Mouse (Mus musculus) frontal cortex, adult 2 months (tissue): Measurements from ENCODE around the gene Irf2bp2. TPM values are rescaled to one million over a fixed set of nuclear protein-coding genes. Genes with fewer than 3 reads are reported as not detected.

Experiments used
- DNase-seq, 2 experiments: peaks; one replicate each; pipeline ENCODE4 v3.0.0; 2022; ENCODE audit warnings: low spot score in 1 of 2; ENCODE audit errors: extremely low spot score in 1 of 2
- polyA plus RNA-seq: library from polyadenylated mRNA; depleted of rRNA; stranded (reverse); fragments of >200 nt; gene quantifications from 2 replicates; pipeline ENCODE4 v1.2.3, GENCODE M21; 2012; rRNA removed

The Irf2bp2 gene
- polyA plus RNA-seq, result 36.5 and 40.8 TPM in 2 replicates

DNA sequence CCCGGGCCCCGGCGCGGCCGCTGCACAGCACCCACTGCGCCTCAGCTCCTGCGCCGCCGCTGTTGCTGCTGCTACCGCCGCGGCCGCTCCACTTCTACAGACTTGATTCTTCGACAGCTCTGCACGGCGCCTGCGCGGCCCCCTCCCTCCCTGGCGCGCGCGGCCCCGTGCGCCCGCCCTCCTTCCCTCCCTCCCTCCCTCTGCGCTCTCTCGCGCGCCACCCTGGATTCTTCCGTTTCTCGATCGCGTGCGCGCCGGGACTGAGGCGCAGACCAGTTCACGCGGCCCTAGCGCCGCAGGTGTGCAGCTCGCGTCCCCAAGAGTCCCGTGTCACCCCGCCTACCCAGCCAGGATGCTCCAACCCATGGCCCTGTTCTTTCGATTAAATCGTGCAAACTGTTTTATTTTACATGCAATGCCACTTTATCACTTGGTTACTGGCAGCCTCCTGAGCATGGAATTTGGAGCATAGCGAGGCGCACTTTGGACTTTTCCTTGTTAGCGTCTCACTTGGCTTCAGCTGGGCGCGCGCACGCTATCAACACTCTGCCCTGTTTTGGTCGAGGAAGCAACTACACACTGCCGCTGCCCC lies at the start of gene Irf2bp2:
Gene Irf2bp2, minus strand, starts transcription at position 98 of the 592 bp plus-strand sequence.
- peak in 1 of 2 experiments; percentile 89 for DNase-seq

GRCm38 (mm10) chr8:126642665-126643064 lies 48.9 kb upstream of the Irf2bp2 start:
- no peak for DNase-seq

DNA sequence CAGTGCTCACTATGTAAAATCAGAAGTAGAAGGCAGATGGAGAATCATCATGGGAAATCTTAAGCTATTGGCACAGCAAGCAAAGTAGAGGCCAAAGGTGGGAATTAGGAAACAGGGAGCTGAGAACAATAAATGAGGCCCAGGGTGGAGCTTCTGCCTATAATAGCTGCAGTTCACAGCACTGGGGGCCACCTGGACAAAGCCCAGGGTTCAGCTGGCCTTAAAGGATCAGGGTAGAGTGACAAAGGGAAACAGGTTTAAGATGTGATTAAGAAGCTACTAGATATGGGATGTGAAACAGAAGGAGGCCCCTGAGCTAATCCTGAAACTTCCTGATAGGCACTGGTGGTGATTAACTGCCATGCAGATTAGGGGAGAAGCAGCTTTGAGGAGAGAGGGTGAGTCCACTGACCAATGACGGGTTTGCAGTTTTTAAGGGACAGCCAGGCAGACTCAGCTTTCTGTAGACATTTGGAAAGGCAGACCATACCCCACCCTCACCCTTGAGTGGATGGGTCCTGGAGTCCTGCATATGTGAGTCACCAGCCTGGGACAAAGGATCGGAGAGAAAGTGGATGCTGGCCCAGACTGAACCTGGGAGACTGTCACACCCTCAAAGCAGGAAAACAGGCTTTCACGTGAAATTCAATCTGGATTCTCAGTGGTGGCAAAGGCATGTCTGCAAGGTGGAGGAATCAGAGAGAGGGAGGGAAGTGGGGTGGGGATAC lies 47.9 kb upstream of the Irf2bp2 start:
- DNase-seq, result no peak

- no peak for DNase-seq
Observed at GRCm38 (mm10) chr8:126639161-126639560, 45.4 kb upstream of the Irf2bp2 start.

DNA sequence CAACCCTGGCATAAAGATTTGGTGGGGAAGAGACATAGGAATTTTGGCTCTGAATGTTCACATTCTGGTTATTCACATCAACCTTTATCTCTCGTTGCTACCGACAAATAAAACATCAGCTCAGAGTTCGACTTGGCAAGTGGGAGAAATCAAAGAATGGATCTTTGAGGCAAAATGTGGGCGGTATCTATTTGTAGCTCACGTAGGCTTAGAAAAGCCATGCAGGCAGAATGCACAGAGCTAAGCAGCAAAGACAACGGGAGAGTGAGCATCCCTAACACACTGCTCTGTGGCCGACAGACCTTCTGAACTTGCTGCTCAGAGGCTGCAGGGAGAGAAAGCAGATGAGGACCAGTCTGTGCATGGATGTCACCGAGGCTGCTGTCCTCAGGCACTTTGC lies 44.2 kb upstream of the Irf2bp2 start:
- peak; percentile 65 to 84 for DNase-seq

- DNase-seq, result no peak
Observed at GRCm38 (mm10) chr8:126634541-126635048, 40.8 kb upstream of the Irf2bp2 start.

- DNase-seq, result no peak
Observed at GRCm38 (mm10) chr8:126628616-126629015, 34.8 kb upstream of the Irf2bp2 start.

DNA sequence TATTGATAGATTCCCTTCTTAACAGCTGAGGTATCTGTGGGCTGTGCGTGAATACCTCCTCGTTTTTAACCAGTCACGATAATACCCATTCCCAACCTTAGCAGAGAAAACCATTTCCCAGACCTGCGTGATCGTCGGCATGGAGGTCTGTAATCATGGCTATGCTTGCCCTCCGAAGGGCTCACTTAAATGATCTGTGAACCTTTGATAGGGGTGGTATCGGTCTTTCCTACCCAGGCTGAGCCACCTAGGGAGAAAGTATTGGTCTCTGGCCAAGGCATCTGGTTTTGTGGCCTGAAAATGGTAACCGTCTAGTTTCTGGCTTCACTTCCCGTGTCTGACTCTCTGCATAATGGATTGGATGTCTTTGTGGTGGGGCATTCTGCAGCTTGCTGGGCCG lies 32.6 kb upstream of the Irf2bp2 start:
- no peak for DNase-seq

DNA sequence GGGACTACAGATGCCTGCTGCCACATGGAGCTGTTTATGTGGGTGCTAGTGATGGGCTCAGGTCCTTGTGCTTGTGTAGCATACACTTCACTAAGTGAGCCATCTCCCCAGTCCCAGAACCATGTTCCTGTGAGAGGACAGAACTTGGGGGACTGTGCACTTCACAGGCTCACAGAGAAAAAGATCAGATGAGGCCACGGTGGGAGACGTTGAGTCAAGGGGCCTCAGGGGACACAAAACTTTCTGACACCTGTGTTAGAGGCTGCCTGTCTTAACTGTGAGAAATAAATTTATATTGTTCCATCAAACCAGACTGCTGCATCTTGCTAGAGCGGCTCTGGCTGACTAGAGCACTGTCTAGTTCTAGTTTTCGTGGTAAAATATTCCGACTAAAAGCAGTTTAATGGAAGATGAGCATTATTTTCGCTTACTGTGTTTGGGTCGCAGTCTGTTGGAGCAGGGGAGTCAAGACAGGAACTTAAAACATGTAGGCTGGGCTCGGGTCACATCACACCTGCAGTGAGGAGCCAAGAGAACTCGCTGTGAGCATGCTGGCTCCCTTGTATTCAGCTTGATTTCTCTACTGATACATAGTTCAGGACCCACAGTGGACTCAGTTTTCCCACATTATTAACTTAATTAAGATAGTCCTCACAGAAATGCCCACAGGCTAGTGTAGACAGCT lies 28.5 kb upstream of the Irf2bp2 start:
- no peak for DNase-seq

DNA sequence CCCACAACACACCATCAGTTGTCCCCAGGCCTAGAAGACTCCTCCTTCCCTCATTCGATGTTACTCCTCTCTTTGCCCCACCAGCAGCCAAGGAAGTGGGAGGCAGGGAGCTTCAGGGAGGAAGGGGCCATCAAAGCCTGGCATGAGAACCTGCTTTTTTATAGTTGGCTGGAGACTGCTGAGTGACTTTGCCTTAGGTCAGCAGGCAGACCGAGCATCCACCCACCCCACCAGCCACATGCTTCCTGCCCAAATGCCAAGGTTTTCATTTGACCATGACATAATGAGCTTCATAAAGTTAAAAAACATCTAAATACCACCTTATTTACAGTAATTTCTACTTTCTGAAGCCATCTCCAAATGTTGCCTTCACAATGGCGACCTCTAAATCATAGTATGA lies 26.9 kb upstream of the Irf2bp2 start:
- DNase-seq, result no peak

DNA sequence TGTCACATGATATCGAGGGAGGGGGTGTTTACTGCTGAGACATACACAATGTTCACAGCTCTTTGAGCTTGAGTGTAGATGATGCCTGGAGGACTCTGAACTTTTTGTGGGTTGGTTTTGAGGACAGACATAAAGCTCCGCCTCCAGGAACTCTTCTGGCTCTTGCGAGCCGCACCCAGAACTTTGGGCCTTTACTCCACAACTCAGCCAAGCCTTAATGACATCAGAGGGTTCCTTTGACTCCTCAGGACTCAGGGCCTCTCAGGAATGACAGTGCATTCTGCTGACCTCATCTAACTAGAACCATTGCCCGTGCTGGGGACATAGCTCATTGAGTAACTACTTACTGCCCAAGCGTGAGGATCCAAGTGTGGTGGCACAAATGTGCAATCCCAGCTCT lies 25.7 kb upstream of the Irf2bp2 start:
- no peak for DNase-seq

DNA sequence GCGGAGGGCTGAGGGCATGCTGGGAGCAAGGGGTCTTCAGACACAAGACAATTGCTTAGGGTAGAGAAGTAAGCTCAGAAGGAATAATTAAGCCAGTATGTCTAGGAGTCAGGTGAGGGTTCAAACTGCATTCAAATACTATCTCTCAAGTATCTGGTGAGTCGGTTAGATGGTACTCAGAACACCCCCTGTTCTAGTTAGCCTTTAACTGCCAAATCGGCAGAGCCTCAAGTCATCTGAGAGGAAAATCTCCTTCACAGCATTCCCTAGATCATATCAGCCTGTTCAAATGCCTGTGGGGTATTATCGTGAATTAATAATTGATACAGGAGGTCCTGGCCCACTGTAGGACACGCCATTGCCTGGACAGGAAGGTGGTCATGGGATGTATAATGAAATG lies 23.9 kb upstream of the Irf2bp2 start:
- no peak for DNase-seq

GRCm38 (mm10) chr8:126616736-126617135 lies 22.9 kb upstream of the Irf2bp2 start:
- DNase-seq, result no peak

DNA sequence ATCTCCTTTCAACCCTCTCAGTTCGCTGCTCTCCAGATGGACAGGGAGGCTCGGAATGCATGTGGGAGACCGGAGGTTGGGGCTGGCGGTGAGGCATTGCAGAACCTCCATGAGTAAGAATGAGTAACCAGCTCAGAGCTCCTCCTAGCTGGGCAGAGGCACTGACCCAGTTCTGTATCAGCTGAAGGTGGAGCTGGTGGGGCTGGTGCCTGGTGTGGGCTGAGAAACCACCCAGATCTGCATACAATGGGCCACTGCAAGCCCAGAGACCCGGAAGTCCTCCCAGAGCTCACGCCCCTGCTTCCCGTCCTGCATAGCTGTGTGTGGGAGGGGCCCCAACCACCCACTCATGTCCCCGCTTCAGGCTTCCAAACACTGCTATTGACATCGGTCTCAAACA lies 22.0 kb upstream of the Irf2bp2 start:
- peak in 1 of 2 experiments; percentile 65 for DNase-seq

DNA sequence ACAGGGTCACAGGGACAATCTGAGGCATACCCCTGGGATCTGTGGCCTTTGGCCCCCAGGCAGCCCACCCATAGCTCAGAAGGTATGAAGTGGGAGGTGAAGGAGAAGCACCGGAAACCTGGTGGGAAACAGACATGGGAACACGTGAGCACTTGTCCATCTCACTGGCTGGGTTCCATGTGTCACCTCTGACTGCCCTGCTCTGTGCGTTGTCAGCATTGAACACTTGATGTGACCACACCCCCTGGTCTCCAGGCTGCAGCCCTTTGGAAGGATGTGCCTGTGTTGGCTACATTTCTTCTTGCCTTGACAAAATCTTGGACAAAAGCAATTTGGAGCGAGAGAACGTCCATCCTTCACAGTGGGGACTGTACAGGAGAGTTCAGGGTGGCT lies 20.9 kb upstream of the Irf2bp2 start:
- DNase-seq, result no peak

DNA sequence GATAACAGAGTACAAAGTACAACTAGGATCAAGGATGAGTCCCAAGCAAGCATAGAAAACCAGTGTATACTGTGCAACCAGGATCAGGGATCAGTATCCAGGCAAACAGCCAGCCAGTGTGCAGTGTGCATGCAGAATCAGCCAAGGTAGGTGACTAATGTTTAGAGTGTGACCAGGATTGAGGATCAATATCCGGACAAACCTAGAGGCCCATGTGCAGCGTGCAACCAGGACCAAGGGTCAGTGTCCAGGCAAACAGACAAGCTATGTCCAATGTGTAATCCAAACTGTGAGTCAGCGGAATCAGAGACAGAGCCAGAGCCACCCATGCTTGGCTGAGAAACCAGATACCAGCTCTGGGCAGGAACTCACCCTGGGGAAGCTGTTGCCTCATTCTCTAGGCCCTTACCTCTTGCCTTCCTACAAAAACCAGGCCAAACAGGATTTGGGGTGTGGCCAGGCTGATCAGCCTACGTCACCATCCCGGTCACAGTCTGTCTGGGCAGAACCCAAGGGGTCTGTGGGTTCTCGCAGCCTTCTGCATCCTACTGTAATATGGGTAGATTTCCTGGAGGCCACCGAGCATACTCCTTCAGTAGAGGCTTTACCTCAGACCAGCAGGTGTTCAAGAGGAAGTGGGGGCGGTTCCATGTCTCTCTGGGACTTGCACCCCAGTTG lies 20.4 kb upstream of the Irf2bp2 start:
- no peak for DNase-seq

- no peak for DNase-seq
Observed at GRCm38 (mm10) chr8:126613143-126613542, 19.4 kb upstream of the Irf2bp2 start.

- DNase-seq, result no peak
Observed at GRCm38 (mm10) chr8:126612739-126613138, 19.0 kb upstream of the Irf2bp2 start.

DNA sequence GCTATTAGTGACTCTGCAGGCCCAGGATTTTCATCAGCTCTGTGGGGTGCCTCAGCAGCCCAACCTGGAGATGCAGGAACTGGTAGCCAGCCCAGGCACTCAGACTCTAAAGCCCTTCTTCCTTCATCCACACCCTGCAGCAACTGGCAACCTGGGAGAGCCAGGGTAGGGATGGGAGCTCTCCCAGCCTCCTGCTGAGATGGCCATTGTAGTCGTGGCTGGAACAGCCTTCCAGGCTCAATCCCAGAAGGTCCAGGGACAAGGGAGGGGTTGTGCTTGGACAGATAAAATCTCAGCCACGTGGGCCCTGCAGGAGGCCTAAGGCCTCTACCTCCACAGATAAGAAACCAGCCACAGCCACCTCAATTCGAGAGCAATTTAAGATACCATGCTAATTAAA lies 16.9 kb upstream of the Irf2bp2 start:
- no peak for DNase-seq

DNA sequence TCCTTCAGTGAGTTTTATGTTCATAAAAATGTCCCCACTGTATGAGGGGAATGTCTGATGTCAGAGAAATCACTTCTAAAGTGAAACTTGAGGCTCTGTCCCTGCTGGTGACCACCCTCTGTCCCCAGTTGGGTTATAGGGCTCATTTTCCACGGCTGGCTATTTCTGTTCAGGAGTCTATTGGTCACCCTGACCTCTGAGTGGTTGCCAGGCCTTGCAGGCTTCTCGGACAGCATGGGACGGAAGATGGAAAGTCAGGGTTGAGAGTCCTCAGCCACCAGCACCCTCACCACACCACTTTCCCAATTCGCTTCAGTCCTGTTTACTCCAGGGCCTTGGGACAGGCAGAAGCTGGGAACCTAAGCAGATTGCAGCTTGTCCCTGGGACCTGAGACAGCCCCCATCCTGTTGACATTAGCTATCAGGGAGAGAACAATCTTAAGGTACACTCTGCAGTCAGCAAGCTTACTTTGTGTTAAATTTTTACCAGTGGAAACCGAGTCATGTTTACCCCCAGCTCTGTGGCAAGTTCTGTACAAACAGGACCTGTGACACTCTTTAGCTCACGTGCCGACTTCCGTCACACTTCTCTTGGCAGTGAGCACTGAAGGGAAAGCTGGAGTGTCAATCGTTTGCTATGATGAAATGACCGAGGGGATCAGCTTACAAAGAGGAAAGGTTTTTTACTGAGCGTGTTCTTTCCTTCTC lies 15.9 kb upstream of the Irf2bp2 start:
- no peak for DNase-seq
